Mouse (Mus musculus): ENCODE measurements around the gene Ganab. TPM values are rescaled to one million over a fixed set of nuclear protein-coding genes. Genes with fewer than 3 reads are reported as not detected.
"Not testable (repeated sequence)": the region's sequence is repeated elsewhere in the genome, so short reads cannot be mapped to it uniquely, and the experiment has no call there.

Ganab gene
- polyA plus RNA-seq, 1 experiment from 2014 or later: 78.7 TPM

DNA sequence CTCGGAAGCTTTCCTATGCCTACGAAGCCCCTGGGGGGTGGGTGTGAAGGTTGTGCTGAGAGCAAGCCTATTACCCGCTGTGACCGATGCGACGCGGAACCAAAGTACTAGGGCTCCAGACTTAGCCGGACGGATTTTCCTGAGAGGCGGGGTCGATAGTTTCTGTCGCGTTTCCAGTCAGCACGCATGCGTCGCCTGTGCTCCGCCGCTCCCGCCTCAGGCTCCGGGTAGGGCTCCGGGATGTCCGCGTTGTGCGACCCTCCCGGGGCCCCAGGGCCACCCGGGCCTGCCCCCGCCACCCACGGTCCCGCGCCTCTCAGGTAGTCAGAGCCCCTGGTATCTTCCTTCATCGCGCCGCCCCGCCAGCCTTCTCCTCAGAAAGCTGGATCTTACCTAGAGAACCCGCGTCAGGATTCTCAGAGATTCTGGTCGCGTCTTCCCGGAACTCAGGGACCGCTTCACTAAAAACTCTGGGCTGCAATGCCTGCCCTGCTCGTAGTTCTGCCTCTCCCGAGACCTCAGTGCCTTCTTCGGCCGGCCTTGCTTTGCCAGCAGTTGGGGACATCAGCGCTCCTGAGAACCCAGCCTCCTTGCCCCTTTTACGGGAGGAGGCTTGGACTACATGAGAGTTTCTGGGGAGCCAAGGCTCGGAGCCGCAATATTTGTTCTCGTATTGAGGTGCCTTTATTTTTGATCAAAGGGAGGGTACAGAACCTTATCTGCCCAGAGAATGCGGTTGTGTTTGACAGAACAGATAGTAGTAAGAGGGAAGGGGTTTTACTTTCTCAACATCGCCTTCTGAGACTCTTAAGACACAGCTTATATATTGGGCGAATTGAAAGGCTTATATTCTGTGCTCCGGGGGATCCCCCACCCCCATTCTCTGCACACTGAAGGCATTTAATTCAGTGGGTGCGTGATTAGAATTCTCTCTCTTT lies 4.8 kb upstream of the Ganab start, which contains the start of gene Ints5:
Ints5 (plus strand) TSS at position 177 of the 938 bp plus-strand sequence.
- peak within 1 kb of the TSS; percentile 84 for H3K27ac ChIP-seq (ENCODE audit: poor library complexity, severe bottlenecking)
- peak within 1 kb of the TSS; percentile 96 for H3K4me3 ChIP-seq
- no peaks in the 10 kb centered on the region for H3K9me3 ChIP-seq (replicated peaks)
- peaks cover 30% of the 10 kb centered on the region for H3K4me1 ChIP-seq (replicated peaks)
- peak within 1 kb of the TSS; percentile 79 for H3K4me2 ChIP-seq
- no peaks in the 10 kb centered on the region for H3K27me3 ChIP-seq (replicated peaks)
- peak within 1 kb of the TSS; percentile 89 for H3K9ac ChIP-seq
- 1% methylated on average over 54 of the region's 54 CpGs for WGBS
- peak; percentile 69 for ATAC-seq (ENCODE audit: insufficient number of reproducible peaks, low FRiP score)
- peaks cover 41% of the 10 kb centered on the region for H3K36me3 ChIP-seq

DNA sequence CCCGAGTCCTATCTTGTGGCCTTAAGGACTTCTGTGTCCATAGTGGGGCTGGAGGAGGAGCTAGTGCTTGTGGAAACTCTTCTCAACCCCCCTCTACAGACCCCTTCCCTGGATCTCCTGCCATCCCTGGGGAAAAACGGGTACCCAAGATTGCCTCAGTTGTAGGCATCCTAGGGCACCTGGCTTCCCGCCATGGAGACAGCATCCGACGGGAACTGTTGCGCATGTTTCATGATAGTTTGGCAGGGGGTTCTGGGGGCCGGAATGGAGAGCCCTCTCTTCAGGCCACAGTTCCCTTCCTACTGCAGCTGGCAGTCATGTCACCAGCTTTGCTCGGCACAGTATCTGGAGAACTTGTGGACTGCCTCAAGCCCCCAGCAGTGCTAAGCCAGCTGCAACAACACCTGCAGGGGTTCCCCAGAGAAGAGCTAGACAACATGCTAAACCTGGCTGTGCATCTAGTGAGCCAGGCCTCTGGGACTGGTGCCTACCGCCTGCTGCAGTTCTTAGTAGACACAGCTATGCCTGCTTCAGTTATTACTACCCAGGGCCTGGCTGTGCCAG lies 2.4 kb upstream of the Ganab start:
- Histone ChIP-seq H3K9me3 (replicated peaks) (no peaks in the 10 kb centered on the region), H3K4me2 (no peak overlapping the region), H3K4me3 (no peak overlapping the region), H3K27me3 (replicated peaks) (no peaks in the 10 kb centered on the region), H3K4me1 (replicated peaks) (peaks cover 38% of the 10 kb centered on the region), H3K36me3 (peaks cover 37% of the 10 kb centered on the region), H3K9ac (peak overlapping the region; percentile 45), H3K27ac (ENCODE audit: poor library complexity, severe bottlenecking) (no peak overlapping the region)
- no peak for ATAC-seq (ENCODE audit: insufficient number of reproducible peaks, low FRiP score)
- WGBS: 91% methylated on average over 9 of the region's 9 CpGs

GRCm38 (mm10) chr19:8896231-8896630 lies 1.6 kb upstream of the Ganab start:
- Histone ChIP-seq H3K9ac (peak overlapping the region; percentile 38), H3K36me3 (peaks cover 34% of the 10 kb centered on the region), H3K4me1 (replicated peaks) (peaks cover 38% of the 10 kb centered on the region)
- not testable (repeated sequence) for H3K27ac ChIP-seq (ENCODE audit: poor library complexity, severe bottlenecking); H3K4me3 ChIP-seq; H3K9me3 ChIP-seq (replicated peaks); ATAC-seq (ENCODE audit: insufficient number of reproducible peaks, low FRiP score); H3K27me3 ChIP-seq (replicated peaks); H3K4me2 ChIP-seq
- 92% methylated on average over 5 of the region's 5 CpGs for WGBS

DNA sequence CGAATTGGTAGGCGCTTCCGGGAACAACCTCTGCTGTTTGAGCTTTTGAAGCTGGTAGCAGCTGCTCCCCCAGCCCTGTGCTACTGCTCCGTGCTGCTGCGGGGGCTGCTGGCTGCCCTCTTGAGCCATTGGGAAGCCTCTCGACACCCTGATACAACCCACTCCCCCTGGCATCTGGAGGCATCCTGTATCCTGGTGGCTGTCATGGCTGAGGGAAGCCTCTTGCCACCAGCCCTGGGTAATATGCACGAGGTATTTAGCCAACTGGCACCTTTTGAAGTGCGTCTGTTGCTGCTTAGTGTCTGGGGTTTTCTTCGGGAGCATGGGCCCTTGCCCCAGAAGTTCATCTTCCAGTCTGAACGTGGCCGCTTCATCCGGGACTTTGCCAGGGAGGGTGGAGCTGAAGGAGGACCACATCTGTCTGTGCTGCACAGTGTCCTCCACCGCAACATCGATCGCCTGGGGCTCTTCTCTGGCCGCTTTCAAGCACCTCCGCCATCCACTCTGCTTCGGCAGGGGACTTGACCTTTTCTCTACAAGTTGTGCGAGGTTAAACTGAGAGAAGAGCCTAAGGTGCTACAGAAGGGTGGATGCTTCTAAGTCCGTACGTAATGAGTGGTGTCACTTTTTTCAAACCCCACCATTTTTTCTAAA lies 533 bp upstream of the Ganab start:
- not testable (repeated sequence) for H3K9me3 ChIP-seq (replicated peaks); H3K27me3 ChIP-seq (replicated peaks); ATAC-seq (ENCODE audit: insufficient number of reproducible peaks, low FRiP score)
- H3K4me1 ChIP-seq (replicated peaks): peaks cover 38% of the 10 kb centered on the region
- H3K4me3 ChIP-seq: peak overlapping the region; percentile 97
- peaks cover 39% of the 10 kb centered on the region for H3K36me3 ChIP-seq
- peak overlapping the region; percentile 69 for H3K27ac ChIP-seq (ENCODE audit: poor library complexity, severe bottlenecking)
- WGBS: 25% methylated on average over 21 of the region's 21 CpGs
- H3K4me2 ChIP-seq: peak overlapping the region; percentile 94
- H3K9ac ChIP-seq: peak overlapping the region; percentile 68

DNA sequence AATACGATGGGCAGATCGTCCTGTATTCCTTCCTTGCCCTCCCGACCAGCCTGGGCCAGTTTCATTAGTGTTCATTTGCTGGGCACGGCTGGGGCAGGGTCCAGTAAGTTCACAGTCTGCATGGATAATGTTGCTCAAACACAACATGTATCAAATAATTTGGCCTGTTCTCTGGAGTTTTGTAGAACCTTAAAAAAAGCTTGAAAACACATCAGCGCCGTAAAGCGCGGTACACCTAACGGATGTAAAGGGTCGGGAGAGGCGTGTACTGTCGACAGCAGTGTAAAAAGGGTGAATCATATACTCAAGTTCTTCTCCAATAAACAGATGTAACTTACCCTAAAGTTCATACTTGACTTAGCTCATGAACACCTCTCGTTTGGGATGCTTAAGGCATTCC lies 705 bp downstream of the Ganab start:
- no peaks in the 10 kb centered on the region for H3K9me3 ChIP-seq (replicated peaks)
- H3K27ac ChIP-seq (ENCODE audit: poor library complexity, severe bottlenecking): peak overlapping the region; percentile 86
- H3K36me3 ChIP-seq: peaks cover 49% of the 10 kb centered on the region
- peak overlapping the region; percentile 96 for H3K9ac ChIP-seq
- peak overlapping the region; percentile 97 for H3K4me3 ChIP-seq
- H3K4me1 ChIP-seq (replicated peaks): peaks cover 36% of the 10 kb centered on the region
- peak overlapping the region; percentile 94 for H3K4me2 ChIP-seq
- WGBS: 6% methylated on average over 13 of the region's 13 CpGs
- ATAC-seq (ENCODE audit: insufficient number of reproducible peaks, low FRiP score): no peak
- H3K27me3 ChIP-seq (replicated peaks): no peaks in the 10 kb centered on the region

GRCm38 (mm10) chr19:8899079-8899478 lies 1.2 kb downstream of the Ganab start:
- H3K4me1 ChIP-seq (replicated peaks): peaks cover 32% of the 10 kb centered on the region
- no peaks in the 10 kb centered on the region for H3K27me3 ChIP-seq (replicated peaks)
- peaks cover 52% of the 10 kb centered on the region for H3K36me3 ChIP-seq
- H3K4me2 ChIP-seq: peak overlapping the region; percentile 94
- no peaks in the 10 kb centered on the region for H3K9me3 ChIP-seq (replicated peaks)
- peak overlapping the region; percentile 96 for H3K9ac ChIP-seq
- H3K4me3 ChIP-seq: peak overlapping the region; percentile 97
- no peak overlapping the region for H3K27ac ChIP-seq (ENCODE audit: poor library complexity, severe bottlenecking)
- no peak for ATAC-seq (ENCODE audit: insufficient number of reproducible peaks, low FRiP score)
- WGBS: 33% methylated on average over 3 of the region's 3 CpGs

- no peak overlapping the region for H3K9ac ChIP-seq
Observed at GRCm38 (mm10) chr19:8903412-8903811, 5.5 kb downstream of the Ganab start.

GRCm38 (mm10) chr19:8908531-8908930 lies 10.7 kb downstream of the Ganab start:
- Histone ChIP-seq H3K9me3 (replicated peaks) (no peaks in the 10 kb centered on the region), H3K4me1 (replicated peaks) (no peaks in the 10 kb centered on the region), H3K4me3 (no peak overlapping the region), H3K36me3 (peaks cover 95% of the 10 kb centered on the region), H3K9ac (no peak overlapping the region), H3K4me2 (no peak overlapping the region), H3K27ac (ENCODE audit: poor library complexity, severe bottlenecking) (no peak overlapping the region), H3K27me3 (replicated peaks) (no peaks in the 10 kb centered on the region)
- WGBS: 84% methylated on average over 6 of the region's 6 CpGs
- no peak for ATAC-seq (ENCODE audit: insufficient number of reproducible peaks, low FRiP score)

More at GRCm38 (mm10) chr19:8903412-8903811, 5.5 kb downstream of the Ganab start:
- Histone ChIP-seq H3K4me1 (replicated peaks) (peaks cover 17% of the 10 kb centered on the region), H3K9me3 (replicated peaks) (no peaks in the 10 kb centered on the region), H3K36me3 (peaks cover 66% of the 10 kb centered on the region), H3K27me3 (replicated peaks) (no peaks in the 10 kb centered on the region), H3K4me3 (no peak overlapping the region), H3K27ac (ENCODE audit: poor library complexity, severe bottlenecking) (no peak overlapping the region), H3K4me2 (no peak overlapping the region)
- 95% methylated on average over 5 of the region's 5 CpGs for WGBS
- ATAC-seq (ENCODE audit: insufficient number of reproducible peaks, low FRiP score): no peak

DNA sequence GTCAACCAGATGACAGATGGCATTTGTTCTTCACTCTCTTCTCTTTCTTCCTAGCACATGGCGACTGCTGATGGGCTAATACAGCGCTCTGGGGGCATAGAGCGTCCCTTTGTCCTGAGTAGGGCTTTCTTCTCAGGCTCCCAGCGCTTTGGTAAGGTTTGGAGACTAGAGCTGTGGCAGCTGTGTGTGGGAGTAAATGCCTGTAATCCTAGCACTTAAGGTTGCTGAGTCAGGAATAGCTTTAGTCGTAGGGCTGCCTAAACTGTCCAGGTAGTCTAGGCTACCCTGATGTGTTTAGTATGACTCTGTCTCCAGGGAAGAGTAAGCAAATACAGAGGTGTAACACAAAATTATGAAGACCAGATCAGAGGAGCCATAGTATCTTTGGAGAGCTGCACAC lies 13.9 kb downstream of the Ganab start:
- H3K36me3 ChIP-seq: peaks cover 100% of the 10 kb centered on the region

DNA sequence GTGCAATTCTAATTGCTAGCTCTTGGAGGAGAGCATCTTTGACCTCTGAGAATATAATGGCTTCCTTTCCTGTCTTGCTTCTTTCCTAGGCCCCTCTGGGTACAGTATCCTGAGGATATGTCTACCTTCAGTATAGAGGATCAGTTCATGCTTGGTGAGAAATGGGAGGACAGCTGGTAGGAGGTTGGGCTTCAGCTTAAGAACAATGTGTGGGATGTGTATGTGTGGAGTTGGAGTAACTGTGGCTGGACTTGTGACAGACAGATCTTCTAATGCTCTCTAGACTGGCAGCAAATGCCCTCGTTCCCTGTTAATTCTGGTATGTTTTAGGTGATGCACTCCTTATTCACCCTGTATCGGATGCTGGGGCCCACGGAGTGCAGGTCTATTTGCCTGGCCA lies 16.3 kb downstream of the Ganab start:
- H3K4me1 ChIP-seq (replicated peaks): no peaks in the 10 kb centered on the region
- H3K27me3 ChIP-seq (replicated peaks): no peaks in the 10 kb centered on the region
- H3K4me2 ChIP-seq: no peak overlapping the region
- peaks cover 79% of the 10 kb centered on the region for H3K36me3 ChIP-seq
- H3K4me3 ChIP-seq: no peak overlapping the region
- no peak overlapping the region for H3K27ac ChIP-seq (ENCODE audit: poor library complexity, severe bottlenecking)
- 93% methylated on average over 3 of the region's 3 CpGs for WGBS
- ATAC-seq (ENCODE audit: insufficient number of reproducible peaks, low FRiP score): no peak
- no peak overlapping the region for H3K9ac ChIP-seq
- no peaks in the 10 kb centered on the region for H3K9me3 ChIP-seq (replicated peaks)

More for the DNA sequence above, 13.9 kb downstream of the Ganab start:
- Histone ChIP-seq H3K4me2 (no peak overlapping the region), H3K4me3 (no peak overlapping the region), H3K27ac (ENCODE audit: poor library complexity, severe bottlenecking) (no peak overlapping the region), H3K4me1 (replicated peaks) (no peaks in the 10 kb centered on the region), H3K9me3 (replicated peaks) (no peaks in the 10 kb centered on the region), H3K27me3 (replicated peaks) (no peaks in the 10 kb centered on the region), H3K9ac (no peak overlapping the region)
- ATAC-seq (ENCODE audit: insufficient number of reproducible peaks, low FRiP score): no peak
- 90% methylated on average over 5 of the region's 5 CpGs for WGBS

DNA sequence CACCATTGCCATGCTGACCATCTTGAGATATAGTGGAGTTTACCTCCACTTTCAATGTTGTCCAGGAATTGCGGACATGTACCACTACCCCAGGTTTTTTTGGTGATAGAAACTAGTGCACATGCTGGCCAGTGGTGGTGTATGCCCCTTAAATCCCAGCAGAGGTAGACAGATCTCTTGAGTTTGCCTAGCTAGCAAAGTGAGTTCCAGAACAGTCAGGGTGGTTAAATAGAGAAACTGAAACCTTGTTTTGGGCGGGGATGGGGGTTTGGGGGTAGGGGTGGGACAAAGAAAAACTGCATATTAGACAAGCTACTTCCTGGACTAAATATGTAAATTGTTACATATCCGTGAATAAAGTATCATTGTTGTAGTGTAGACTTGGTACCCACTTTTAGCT lies 21.1 kb downstream of the Ganab start:
- no peak overlapping the region for H3K4me2 ChIP-seq
- 92% methylated on average over 3 of the region's 3 CpGs for whole genome bisulfite sequencing

More for the DNA sequence above, 21.1 kb downstream of the Ganab start:
- Histone ChIP-seq H3K27ac (ENCODE audit: poor library complexity, severe bottlenecking) (no peak overlapping the region), H3K27me3 (replicated peaks) (no peaks in the 10 kb centered on the region), H3K4me1 (replicated peaks) (peaks cover 15% of the 10 kb centered on the region), H3K4me3 (no peak overlapping the region), H3K36me3 (peaks cover 34% of the 10 kb centered on the region), H3K9me3 (replicated peaks) (no peaks in the 10 kb centered on the region), H3K9ac (no peak overlapping the region)
- no peak for ATAC-seq (ENCODE audit: insufficient number of reproducible peaks, low FRiP score)

Data from heart, embryonic 12.5 days (tissue).